Mouse (Mus musculus) E14TG2a.4 (cell line): ENCODE results near the gene Cdh20.

Experiments
- CTCF ChIP-seq: conservative IDR thresholded peaks from 2 replicates; pipeline ENCODE4 v1.5.1; 2014; ENCODE audit warnings: low read length
- NANOG ChIP-seq: IDR thresholded peaks from 2 replicates; pipeline ENCODE4 v1.6.1; 2014; ENCODE audit warnings: borderline replicate concordance, low read length, mixed read lengths
- POU5F1 ChIP-seq: IDR thresholded peaks from 2 replicates; pipeline ENCODE4 v1.6.1; 2014; ENCODE audit warnings: low read length, borderline replicate concordance

- TF ChIP-seq CTCF (no peak), NANOG (no peak), POU5F1 (no peak)
Observed at GRCm38 (mm10) chr1:104961670-104962069, 193.3 kb downstream of the Cdh20 start.
